Mouse (Mus musculus) gastrocnemius, adult 8-10 months (tissue): ENCODE results near the gene Gm16429. TPM values are rescaled to one million over a fixed set of nuclear protein-coding genes. Genes with fewer than 3 reads are reported as not detected.
"Not testable (repeated sequence)": the region's sequence is repeated elsewhere in the genome, so short reads cannot be mapped to it uniquely, and the experiment has no call there.

ENCODE experiments used
- DNase-seq, 2 experiments: peaks; one replicate each; pipeline ENCODE4 v3.0.0; 2022; ENCODE audit warnings: low spot score in 2 of 2
- total RNA-seq, 4 experiments: library from RNA; stranded (reverse); gene quantifications; 2 replicates each; pipeline ENCODE4 v1.2.4; 2022

Gene Gm16429
- not detected for total RNA-seq

DNA sequence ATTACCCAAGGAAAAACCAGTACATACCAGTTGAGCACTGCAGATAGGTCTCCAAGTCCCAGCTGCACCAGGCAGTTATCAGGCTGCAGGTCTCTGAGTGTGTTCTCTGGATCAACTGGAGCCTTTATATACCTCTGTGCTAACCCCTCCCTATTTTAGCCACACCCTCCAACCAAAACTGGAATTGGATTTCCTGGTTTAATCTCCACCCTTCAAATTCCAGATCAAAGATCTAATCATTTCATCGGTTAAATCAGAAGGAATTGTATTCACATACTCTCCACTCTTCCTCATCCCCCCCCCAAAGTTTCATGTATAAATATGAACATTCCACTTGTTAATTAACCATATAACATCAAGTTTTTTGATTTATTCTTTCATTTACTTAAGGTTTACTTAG, at the start of gene Gm16429:
Gm16429 (minus strand) TSS at position 101 of the 400 bp plus-strand sequence.
- DNase-seq: not testable (repeated sequence)

Other genes starting within 250 kb of the Gm16429 start
- not detected for gene Gm7792, start 85.3 kb downstream of the Gm16429 start, total RNA-seq
- not detected for gene BC061212, start 141.5 kb upstream of the Gm16429 start, total RNA-seq
- not detected for gene Gm6351, start 147.3 kb upstream of the Gm16429 start, total RNA-seq